Mouse (Mus musculus) MEL (cell line): ENCODE measurements around the gene Spata6. TPM values are rescaled to one million over a fixed set of nuclear protein-coding genes. Genes with fewer than 3 reads are reported as not detected.

Source experiments
- DNase-seq: peaks from one replicate; pipeline ENCODE4 v3.0.0; 2011; ENCODE audit warnings: low read depth, low spot score
- H3K27ac ChIP-seq: 2 replicates; pipeline ENCODE4 v1.5.1; 2012; ENCODE audit warnings: low read depth, mild to moderate bottlenecking, control low read depth, low read length, moderate library complexity; ENCODE audit not compliant: control insufficient read depth
- H3K27me3 ChIP-seq, 2 experiments: fragments of 150-350 bp in 1 of 2; sonication (generic) in 1 of 2; 2 replicates each; pipeline ENCODE4 v1.6.1; 2012; ENCODE audit warnings: low read length in 2 of 2, mild to moderate bottlenecking in 2 of 2, improper control_type of control experiment in 1 of 2, moderate library complexity in 1 of 2; ENCODE audit not compliant: insufficient read depth in 2 of 2, control insufficient read depth in 1 of 2
- H3K36me3 ChIP-seq, 2 experiments: 2 replicates each; pipeline ENCODE4 v1.6.1; 2012 to 2014; ENCODE audit warnings: low read length in 2 of 2, improper control_type of control experiment in 1 of 2, inconsistent platforms in 1 of 2, mild to moderate bottlenecking in 1 of 2; ENCODE audit not compliant: insufficient read depth in 2 of 2, control insufficient read depth in 1 of 2
- H3K4me1 ChIP-seq, 2 experiments: fragments of 150-350 bp in 1 of 2; sonication (generic) in 1 of 2; 2 replicates each; pipeline ENCODE4 v1.6.1; 2012; ENCODE audit warnings: low read length in 2 of 2, improper control_type of control experiment in 1 of 2, mild to moderate bottlenecking in 1 of 2; ENCODE audit not compliant: insufficient read depth in 2 of 2, control insufficient read depth in 1 of 2
- H3K4me3 ChIP-seq, 2 experiments: fragments of 150-350 bp in 1 of 2; sonication (generic) in 1 of 2; 2 replicates each; pipeline ENCODE4 v1.5.1; 2012; ENCODE audit warnings: low read depth in 2 of 2, low read length in 2 of 2, mild to moderate bottlenecking in 2 of 2, moderate library complexity in 2 of 2, control low read depth in 1 of 2, improper control_type of control experiment in 1 of 2; ENCODE audit not compliant: control insufficient read depth in 1 of 2, insufficient read depth in 1 of 2
- H3K79me2 ChIP-seq: 2 replicates; pipeline ENCODE4 v1.6.1; 2012; ENCODE audit warnings: mild to moderate bottlenecking, low read length, moderate library complexity; ENCODE audit not compliant: control insufficient read depth, poor library complexity, insufficient read depth
- H3K9ac ChIP-seq: 2 replicates; pipeline ENCODE4 v1.6.1; 2012; ENCODE audit warnings: low read depth, mild to moderate bottlenecking, control low read depth, low read length, moderate library complexity; ENCODE audit not compliant: control insufficient read depth, poor library complexity, severe bottlenecking
- H3K9me3 ChIP-seq: fragments of 150-350 bp; sonication (generic); replicated peaks from 2 replicates; pipeline ENCODE4 v1.6.1; 2012; ENCODE audit warnings: mild to moderate bottlenecking, low read length, improper control_type of control experiment, moderate library complexity; ENCODE audit not compliant: insufficient read depth
- GABPA ChIP-seq: IDR thresholded peaks from 2 replicates; pipeline ENCODE4 v1.6.1; 2012; ENCODE audit warnings: low read depth, mild to moderate bottlenecking, inconsistent platforms, low read length, improper control_type of control experiment, moderate library complexity
- JUND ChIP-seq: IDR thresholded peaks from 2 replicates; pipeline ENCODE4 v1.6.1; 2011; ENCODE audit warnings: low read depth, mild to moderate bottlenecking, improper control_type of control experiment, low read length
- MAZ ChIP-seq: IDR thresholded peaks from 2 replicates; pipeline ENCODE4 v1.6.1; 2012; ENCODE audit warnings: low read depth, mild to moderate bottlenecking, inconsistent platforms, low read length, improper control_type of control experiment
- POLR2A ChIP-seq, 2 experiments: IDR thresholded peaks; 2 replicates each; pipeline ENCODE4 v1.6.1; 2011 to 2012; ENCODE audit warnings: low read length in 2 of 2, mild to moderate bottlenecking in 2 of 2, control low read depth in 1 of 2, improper control_type of control experiment in 1 of 2, low read depth in 1 of 2, moderate library complexity in 1 of 2; ENCODE audit not compliant: control insufficient read depth in 1 of 2, insufficient read depth in 1 of 2, poor library complexity in 1 of 2
- POLR2AphosphoS5 ChIP-seq: IDR thresholded peaks from 2 replicates; pipeline ENCODE4 v1.6.1; 2012; ENCODE audit warnings: low read depth, borderline replicate concordance, mild to moderate bottlenecking, inconsistent platforms, low read length, moderate library complexity, mixed read lengths
- SMC3 ChIP-seq: IDR thresholded peaks from 2 replicates; pipeline ENCODE4 v1.6.1; 2011; ENCODE audit warnings: low read depth, low read length, improper control_type of control experiment
- TBP ChIP-seq: IDR thresholded peaks from 2 replicates; pipeline ENCODE4 v1.8.0; 2011; ENCODE audit warnings: low read depth, low read length, improper control_type of control experiment
- TCF12 ChIP-seq: IDR thresholded peaks from 2 replicates; pipeline ENCODE4 v1.6.1; 2014; ENCODE audit warnings: low read depth, mild to moderate bottlenecking, inconsistent platforms, low read length, improper control_type of control experiment, moderate library complexity
- polyA plus RNA-seq, 2 experiments: library from polyadenylated mRNA; stranded (reverse) in 1 of 2; unstranded in 1 of 2; fragments of >175 nt in 1 of 2; fragments of >200 nt in 1 of 2; gene quantifications; 2 replicates each; pipeline versions ENCODE4 v1.2.1 to v1.2.4; 2012; ENCODE audit warnings: low replicate concordance in 2 of 2, low read depth in 1 of 2; ENCODE audit not compliant: insufficient read length in 2 of 2, insufficient read depth in 1 of 2, missing spikeins in 1 of 2
- total RNA-seq: library from RNA; depleted of rRNA; stranded (reverse); fragments of 300-350 nt; gene quantifications from 2 replicates; pipeline ENCODE4 v1.2.3, GENCODE M21; 2012; rRNA removed

The Spata6 gene
- total and polyA plus RNA-seq, 3 experiments: not detected

DNA sequence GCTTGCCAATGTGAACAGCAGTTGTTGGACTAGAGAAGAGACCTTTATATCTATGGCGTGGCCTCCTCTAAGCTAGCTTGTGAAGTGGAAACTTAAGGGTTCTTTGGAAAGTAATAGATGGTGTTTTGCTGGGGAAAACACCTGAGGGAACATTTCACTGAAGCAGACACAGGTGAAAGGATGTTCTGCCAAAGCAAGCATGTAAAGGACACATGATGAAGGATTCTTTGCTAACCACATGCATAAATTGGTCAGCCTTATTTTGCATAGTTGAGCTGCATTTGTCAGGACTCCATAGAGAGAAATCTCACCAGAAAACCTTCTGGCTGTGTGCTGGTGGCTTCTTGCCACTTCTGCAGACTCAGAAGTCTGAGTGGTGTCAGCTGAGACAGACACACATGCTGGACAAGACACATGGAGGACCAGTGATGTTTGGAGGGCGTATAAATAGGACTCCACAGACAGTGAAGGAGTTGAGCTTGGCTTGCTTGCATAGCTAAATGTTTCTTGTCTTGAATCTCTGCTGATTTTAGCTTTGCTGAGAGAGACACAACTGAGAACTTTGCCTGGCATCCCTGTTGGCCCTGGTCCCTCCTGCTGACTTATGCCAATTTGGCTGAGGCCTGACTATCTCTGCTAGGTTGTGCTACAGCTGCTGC is 148.1 kb downstream of the Spata6 start:
- H3K79me2 ChIP-seq: no peaks in the 10 kb centered on the region
- no peak for DNase-seq
- H3K9ac ChIP-seq: no peak overlapping the region
- H3K27me3 ChIP-seq: no peaks in the 10 kb centered on the region
- no peaks in the 10 kb centered on the region for H3K9me3 ChIP-seq
- H3K4me1 ChIP-seq: no peaks in the 10 kb centered on the region
- TF ChIP-seq TBP (no peak), MAZ (no peak), TCF12 (no peak), POLR2AphosphoS5 (no peak), GABPA (no peak), POLR2A (IDR thresholded peaks at IDR 0.05; ENCODE audit: control insufficient read depth in 1 of 2, insufficient read depth in 1 of 2, low read depth in 1 of 2, low read length in 2 of 2, poor library complexity in 1 of 2) (no peak), JUND (no peak), SMC3 (no peak)
- no peaks in the 10 kb centered on the region for H3K36me3 ChIP-seq
- H3K4me3 ChIP-seq: no peak overlapping the region
- H3K27ac ChIP-seq: no peak overlapping the region

Other genes starting within 250 kb of the Spata6 start
- not detected in 2 replicates for gene Slc5a9, start 182.9 kb downstream of the Spata6 start, total RNA-seq
- gene Slc5a9, start 182.9 kb downstream of the Spata6 start, polyA plus RNA-seq: not detected
- gene Skint8, start 199.4 kb downstream of the Spata6 start, total RNA-seq: not detected in 2 replicates
- gene Skint8, start 199.4 kb downstream of the Spata6 start, polyA plus RNA-seq: not detected